Mouse (Mus musculus) c-Kit-negative CD71-positive TER-119-positive erythroid progenitor cells, embryonic 14.5 days (primary cell): ENCODE measurements around the gene 9230112D13Rik.

Experiments
- DNase-seq: peaks from one replicate; pipeline ENCODE4 v3.0.0-alpha.2; 2013; ENCODE audit warnings: low read depth, low spot score

The 9230112D13Rik gene

DNA sequence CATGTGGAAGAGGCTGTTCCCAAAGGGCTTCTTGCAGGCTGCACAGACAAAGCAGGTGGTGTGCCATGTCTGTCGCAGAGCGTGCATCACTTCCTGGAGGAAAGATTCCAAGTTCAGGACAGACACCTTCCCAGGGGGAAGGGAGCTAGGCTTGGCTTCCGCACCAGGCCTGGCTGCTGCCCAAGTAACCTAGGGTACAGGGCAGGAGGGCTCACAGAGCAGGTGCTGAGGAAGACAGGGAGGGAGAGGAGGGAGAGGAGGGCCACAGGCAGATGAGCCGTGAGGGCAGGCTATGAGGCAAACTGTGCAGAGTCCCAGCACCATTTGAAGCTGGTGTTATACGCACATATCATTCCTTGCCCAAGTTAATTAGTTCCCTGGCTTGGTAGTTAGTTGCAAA, 19.3 kb upstream of the 9230112D13Rik start:
- DNase-seq, result no peak

DNA sequence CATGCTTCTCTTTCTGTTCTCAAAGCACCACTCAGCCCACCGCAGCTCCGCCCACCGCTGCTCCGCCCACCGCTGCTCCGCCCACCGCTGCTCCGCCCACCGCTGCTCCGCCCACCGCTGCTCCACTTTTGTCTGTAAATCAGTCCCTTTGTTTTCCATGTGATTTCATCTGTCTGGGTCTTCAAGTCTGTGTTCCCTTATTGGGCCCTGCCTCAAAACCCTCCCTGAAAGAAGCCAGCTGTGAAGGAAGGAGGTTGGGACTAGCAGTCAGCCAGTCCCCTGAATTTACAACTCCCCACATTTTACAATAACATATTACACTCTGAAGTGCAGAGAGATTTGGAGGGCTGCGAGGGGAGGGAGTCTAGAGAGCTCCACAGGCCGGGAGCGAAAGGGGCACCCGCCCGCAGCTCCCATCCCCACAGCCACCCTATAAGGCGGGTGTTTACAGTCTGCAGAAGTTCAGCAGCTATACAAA, 18.1 kb upstream of the 9230112D13Rik start:
- no peak for DNase-seq

DNA sequence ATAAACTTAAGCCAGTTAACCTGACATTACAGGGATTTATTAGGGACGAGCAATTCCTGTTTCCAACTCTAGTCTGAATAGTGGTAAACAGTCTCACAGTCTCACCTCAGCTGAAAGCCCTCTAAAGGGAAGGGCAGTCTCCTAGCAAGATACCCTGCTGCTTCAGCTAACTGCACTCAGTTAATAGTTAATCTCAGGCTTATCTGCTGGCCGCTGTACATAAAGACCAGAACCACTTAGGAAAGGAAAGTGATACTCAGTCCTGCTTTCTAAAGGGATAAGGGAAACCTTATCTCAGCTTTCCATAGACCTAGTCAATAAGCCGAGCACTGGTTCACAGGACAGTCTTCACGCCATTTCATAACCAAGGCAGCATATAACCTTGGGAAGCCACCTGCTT, 13.3 kb upstream of the 9230112D13Rik start:
- no peak for DNase-seq

DNA sequence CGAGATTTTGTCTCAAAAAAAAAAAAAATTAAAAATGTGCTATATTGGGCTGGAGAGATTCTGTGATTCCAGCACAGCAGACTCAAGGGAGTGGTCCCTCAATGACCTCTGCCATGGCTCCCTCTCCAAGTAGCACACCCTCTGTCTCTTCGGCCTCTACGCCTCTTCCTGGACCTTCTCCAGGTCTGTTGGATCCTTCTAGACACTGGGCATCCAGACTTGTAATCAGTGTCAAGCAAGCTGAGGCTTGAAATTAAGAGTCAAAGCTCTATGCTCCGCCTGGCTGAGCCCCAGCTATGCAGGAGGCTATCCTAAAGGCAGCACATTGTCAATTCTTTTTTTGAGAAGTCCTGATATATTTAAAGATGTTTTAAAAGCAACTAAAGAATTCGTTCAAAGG, 10.9 kb upstream of the 9230112D13Rik start:
- DNase-seq, result no peak

DNA sequence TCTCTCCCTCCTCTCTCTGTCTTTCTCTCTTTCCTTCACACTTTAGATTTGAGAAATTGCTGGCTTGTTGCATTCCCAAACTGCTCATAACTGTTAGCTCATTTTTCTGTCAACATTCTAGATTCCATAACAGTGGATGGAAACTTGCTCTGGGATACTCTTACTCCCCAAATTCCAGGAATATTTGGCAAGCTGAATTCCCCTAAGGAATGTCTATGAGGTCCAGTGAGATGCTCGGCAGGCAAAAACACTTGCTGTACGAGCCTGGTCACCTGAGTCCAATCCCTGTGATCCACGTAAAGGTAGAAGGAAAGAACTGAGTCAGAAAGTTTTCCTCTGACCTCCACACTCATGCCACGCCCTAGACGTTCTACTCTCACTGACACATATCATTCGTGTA, 9.9 kb upstream of the 9230112D13Rik start:
- no peak for DNase-seq

DNA sequence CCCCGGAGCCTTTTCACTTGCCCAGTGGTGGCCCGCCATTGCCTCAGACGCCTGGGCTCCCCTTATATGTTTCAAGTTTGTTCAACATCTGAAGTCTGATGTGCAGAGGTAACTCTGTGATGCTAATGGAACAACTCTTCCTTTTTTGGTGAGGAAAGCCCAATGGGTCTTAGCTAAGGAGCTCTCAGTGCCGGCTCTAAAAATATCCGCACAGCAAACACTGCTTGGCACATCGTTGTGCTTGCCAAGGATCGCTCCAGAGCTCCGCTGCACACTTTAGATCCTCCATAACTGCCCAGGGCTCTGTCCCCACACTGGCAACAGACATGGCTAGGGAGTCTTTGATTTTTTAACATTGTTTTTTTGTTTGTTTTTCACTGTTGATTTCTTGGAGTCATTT, 6.2 kb upstream of the 9230112D13Rik start:
- no peak for DNase-seq

DNA sequence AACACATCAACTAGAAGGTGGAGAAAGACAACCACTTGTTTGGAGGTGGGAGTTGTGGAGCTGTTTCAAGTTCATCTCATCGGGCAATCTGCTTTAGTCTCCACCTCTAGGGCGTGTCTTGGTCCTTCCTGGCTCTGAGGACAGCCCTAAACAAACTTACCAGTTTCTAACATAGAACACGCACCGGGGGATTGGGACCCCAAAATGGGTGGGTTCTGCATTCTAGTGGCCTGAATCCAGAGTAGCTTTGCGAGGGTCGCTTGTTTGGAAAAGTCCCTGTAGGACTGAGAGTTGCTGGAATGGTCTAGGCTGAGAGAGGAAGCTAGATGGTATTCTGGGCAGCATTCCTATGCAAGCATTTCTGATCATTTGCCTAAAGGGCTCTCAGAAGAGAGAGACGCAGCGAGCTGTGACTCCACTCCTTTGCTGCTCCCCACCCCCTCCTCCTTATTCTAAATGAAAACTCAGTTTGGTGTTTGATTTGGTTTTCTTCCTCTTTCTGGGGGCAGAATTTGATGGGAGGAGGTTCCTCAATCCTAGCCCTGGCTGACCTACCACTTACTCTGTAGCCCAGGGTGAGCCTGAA, 4.5 kb downstream of the 9230112D13Rik start:
- DNase-seq, result no peak

DNA sequence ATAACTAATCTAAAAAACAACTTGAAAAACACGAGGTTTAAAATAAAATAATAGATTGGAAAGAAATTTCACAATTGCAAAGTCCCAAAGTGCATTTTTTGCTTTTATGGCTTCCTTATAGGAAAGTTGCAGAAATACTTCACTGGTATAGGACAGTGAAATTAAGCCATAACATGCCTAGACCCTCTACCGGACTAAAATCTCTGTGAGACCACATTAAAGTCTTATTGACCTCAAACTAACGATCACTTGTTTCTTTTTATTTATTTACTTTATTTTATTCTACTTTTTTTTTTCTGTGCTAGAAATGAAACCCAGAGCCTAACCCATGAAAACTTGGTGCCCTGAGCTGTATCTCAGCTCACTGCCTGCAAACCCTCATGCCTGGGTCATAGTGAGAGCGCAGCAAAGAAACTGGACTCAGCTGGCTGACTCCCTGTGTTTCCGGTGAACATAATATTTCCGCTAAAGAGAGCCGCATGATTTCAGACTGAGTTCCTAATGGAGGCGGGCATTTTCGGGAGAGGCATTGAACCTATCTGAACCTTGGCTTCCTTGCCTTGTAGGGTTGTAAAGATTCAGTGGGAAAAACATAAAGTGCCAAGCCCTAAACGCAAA, 5.5 kb downstream of the 9230112D13Rik start:
- no peak for DNase-seq

DNA sequence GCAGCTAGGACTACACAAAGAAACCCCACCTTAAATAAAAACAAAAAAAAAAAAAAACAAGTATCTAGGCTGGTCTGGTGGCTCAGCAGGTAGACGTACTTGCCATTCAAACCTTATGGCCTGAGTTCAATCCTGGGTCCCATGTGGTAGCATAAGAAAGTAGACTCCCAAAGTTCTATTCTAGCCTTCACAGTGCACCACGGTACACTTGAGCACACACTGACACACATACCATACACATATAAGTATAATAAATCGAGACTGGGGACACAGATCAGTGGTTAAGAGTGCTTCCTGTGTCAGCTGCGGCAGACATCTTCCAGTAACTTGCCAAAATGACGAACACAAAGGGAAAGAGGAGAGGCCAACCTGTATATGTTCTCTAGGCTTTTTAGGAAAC, 6.7 kb downstream of the 9230112D13Rik start:
- no peak for DNase-seq

DNA sequence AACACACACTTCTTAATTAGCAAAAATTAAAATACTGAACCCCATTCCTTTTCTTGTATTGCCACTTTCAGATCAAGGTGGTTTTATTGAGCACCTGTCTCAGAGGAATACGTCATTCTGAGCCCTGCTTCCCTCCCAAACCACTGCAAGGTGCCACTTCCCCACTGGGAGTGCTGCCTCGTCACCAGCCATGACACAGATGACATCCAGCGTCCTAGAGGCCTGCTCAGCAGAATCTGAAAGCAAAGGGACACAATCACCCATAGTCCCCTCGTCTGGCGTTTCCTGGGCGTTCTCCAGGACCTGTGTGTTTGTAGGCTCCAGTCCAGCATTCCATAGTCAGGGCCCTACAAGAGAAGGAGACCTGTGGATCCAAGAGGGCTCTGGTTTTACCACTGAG, 8.5 kb downstream of the 9230112D13Rik start:
- no peak for DNase-seq

DNA sequence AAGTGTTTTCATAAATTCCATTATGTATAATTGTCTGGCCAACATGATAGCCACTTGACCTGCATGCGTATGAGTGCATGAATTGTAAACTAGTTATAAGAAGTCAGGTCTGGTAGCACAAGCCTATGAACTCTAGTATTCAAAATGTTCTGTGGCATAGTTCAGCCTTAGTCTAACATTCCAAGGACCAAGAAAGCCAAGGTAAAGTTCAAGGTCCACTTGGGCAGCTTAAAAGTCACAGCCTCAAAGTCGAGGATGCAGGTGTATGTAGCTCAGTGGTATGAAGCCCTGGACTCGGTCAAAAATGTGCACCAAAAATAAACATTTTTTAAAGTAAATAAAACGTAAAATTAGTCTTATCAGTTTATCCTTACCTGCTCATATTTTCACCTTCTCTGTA, 10.0 kb downstream of the 9230112D13Rik start:
- DNase-seq, result no peak

DNA sequence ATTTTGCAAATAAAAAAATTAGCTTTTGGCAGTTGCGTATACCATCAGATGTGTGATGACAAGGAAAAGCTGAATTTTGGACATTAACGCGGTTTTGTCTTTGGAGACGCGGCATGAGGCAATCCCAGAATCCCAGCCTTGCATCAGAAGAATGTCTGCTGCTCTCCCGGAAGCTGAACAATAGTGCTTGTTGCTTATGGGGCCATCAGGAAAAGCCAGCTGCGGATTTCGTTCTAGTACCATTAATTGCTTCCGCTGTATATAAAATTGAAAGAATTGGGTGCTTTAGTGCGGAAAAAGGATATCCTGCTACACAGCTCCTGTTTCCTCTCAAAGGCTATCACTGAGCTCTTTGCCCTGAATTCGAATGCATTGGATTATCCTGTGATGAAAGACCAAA, 10.7 kb downstream of the 9230112D13Rik start:
- no peak for DNase-seq

DNA sequence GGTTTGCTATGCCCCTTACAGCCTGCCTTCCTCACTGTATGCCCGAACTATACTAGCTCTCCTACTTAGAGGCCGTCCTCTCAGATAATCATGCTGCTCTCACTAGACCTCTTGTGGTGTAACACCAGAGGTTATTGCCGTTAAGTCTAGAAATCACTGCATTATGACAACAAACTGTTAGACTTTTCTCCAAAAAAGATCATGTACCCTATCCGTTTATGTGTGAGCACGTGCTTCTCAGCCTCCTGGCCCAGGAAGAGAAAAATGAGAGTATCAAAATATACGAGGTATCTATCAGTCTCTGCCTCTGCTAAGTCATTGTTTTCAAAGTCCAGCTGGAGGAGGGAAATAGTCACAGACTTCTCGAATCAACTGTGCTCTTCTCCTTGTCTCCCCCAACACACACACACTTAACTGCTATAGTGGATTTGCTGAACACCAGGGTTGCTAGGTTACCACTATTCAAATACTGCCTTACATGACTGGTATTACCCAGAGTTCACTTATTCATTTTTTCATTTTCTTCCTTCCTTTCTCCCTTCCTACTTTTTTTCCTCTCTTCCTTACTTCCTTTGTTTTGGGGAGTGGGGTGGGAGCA, 13.7 kb downstream of the 9230112D13Rik start:
- DNase-seq, result no peak

DNA sequence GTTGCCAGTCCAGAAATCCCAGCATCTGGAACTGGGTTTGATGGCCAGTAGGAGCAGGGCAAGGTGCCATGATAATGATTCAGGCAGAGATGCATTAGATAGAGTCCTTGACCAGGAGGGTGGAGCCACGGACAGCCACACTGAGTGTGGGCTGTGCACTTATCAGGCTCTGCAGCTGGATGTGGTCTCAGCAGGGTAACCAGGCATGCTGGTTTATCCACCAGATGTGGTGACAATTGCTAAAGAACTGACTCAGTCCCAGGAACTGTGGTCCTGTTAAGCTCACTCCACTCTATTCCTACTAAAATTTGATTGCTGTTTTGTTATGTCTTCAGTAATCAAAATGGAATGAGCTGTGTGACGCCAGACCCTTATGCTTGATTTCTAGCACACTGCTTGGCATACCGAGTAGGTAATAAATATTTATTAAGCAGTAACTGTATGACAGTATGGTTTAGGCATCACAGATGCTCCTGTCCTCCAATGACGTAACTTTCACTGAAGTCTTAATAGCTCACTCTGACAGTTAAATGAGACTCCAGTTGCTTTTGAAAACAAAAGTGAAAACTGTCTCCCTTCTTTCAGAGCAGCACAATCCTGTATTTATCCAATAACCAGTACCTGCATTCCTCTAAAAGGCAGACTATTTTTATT, 14.3 kb downstream of the 9230112D13Rik start:
- DNase-seq, result no peak

DNA sequence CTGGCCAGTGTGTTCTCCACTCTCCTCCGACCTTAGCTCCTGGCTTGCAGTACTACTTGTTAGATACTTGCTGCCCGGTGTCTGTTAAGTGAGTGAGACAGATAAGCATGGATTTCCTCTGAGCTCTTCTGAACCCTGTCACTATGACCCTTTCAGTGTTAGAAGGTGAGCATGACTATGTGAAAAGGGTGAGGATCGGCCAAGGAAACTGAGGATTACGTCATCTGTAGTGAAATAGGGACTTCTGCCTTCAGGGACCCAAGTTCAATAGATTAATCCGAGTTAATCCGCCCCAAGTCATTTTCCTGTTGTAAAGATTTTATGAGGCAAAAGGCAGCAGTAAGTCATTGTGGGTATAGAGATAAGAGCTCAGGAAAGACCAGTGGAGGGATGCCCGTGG, 17.3 kb downstream of the 9230112D13Rik start:
- DNase-seq, result no peak

DNA sequence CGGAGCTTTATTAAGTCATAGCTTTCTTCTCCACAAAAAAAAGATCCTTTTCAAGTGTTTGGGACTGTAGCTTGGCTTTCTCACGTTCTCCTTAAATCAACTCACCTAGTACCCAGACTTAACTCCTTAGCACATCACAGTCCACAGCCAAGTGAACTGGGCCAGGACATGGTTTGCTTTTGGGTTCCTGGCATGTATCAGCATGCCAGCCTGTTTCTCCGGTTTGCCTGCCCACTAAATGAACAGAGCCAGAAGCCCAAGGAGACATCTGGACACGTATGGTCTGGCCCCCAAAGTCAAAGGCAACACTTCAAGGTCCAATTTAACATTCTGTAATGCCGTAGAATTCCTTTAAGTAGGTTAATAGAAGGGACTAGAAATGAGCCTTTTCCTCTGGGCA, 18.2 kb downstream of the 9230112D13Rik start:
- no peak for DNase-seq

DNA sequence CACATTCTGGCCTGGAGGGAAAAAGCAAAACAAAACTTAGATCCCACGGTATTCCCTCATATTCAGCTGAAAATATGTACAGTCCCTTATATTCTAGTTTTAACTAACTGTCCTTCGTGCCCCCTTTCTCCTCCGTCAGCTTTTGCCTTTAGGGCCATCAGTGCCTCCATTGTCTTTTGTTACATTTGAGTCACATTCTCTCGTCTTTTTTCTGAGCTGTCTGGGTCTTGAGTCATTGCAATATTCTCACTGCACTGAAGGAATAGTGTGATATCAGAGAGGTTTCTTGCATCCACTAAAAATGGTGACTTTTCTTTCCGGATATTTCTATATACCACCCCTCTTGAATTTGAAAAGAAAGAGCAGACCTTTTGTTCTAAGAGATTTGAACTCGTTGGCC, 18.8 kb downstream of the 9230112D13Rik start:
- DNase-seq, result no peak

DNA sequence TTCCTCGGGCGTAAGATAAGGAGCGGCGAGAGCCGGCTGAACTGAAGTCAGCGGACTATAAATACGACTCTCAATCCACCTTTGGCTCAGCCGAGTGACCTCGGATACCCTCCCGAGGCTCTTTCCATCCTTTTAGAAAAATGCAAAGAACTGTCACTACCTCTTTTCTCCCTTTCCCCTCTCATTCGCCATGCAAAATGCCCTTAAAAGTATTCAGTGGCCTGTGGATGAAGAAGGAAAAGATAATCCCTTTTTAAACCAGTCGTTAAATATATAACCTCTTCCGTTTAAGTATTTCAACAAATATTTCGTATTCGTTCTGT, 19.3 kb downstream of the 9230112D13Rik start, which contains the start of gene Bmpr1a:
Gene Bmpr1a, minus strand, starts transcription at position 17 of the 323 bp plus-strand sequence.
- DNase-seq, result no peak

DNA sequence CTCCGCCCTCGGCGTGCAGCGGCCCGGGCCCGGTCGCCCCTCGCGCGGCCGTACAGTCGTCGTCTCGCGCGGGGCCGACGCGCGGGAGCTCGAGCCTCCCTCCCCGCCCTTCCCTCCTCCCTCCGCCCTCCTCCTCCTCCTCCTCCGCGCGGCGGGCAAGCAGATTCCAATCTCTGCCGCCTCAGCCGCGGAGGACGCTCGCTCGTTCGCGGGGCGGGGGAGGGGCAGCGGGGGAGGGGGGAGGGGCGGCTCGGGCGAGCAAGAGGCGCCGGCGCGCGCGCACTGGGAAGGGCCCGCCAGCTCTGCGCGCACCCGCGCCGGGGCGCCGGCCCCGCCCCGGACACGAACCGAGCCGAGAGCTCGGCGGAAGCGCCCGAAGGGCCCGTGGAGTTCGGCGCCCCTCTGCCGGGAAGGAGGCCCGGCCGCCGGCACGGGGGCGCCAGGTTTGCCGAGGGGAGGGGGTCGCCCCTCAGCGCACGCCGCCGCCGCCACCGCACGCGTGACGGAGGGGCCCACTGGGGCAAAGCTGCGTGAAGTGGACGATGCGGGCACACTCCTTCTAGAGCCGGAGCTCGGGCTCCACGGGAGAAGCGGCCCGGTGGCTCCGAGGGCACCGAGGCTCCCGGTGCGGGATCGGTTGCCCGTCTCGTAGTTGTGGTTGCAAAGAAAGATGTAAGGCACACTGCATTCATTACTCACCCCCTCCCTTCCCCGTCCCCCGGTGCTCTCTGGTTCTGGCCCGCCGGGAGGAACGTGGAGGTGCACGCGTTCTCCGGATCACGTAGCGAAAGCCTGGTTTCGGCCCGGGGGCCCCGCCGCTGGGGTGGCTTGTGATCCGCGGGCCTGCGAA, 19.9 kb downstream of the 9230112D13Rik start:
- DNase-seq, result no peak

DNA sequence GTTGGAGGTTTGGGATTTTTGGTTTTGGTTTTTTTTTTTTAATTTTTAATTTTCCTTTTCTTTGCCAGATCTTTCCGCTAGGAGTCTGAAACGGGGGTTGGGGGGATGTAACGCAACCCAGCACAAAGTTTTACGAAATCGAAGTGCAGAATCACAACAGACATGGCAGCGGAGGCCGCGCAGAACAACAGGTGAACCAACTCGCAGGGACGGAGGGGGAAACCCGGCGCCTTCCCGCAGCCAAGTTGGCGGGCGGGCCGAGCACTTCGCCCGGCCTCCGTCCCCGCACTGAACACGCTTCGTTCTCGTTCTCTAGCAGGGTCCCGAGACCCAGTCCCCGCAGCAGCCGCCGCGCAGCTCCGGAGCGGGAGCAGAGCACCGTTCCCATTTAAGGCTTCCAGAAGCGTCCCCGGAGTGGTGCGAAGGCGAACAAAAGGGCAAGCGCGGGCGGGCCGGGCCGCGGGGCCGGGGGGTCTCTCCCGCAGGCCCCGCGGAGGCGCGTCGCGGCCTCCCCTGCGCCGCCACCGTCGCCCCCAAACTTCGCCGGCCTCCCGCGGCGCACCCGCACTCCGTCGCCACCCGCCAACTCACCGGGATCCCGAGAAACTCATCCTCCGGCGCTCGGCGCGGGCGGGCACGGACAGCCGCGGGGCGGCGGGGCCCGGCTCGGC, 20.7 kb downstream of the 9230112D13Rik start:
- no peak for DNase-seq

DNA sequence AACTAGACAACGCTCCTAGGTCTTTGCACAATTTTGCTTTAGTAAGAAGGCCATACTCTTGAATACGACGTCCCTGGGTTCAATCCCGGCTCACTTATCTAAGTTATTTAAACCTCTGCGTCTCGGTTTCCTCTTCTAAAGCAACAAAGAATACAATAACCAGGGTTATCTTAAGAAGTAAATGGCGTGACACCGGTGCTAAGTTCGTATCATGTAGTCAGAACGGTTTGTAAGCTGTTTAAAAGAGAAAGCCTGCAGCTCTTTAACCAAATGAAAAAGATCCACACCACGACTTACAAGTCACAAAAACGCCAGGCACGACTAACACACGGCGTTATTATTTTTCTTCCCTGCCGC, 21.2 kb downstream of the 9230112D13Rik start:
- no peak for DNase-seq
